Mouse (Mus musculus) limb, embryonic 14.5 days (tissue): ENCODE results near the gene Mroh8. TPM values are rescaled to one million over a fixed set of nuclear protein-coding genes. Genes with fewer than 3 reads are reported as not detected.

ENCODE experiments used
- ATAC-seq: fragments of 200-750 bp; cut with Nextera tagmentation; 2 replicates; pipeline ENCODE4 v1.8.0; 2017; ENCODE audit warnings: low read depth, moderate number of reproducible peaks, moderate TSS enrichment; ENCODE audit not compliant: low FRiP score
- DNase-seq: peaks from one replicate; pipeline ENCODE4 v3.0.0-alpha.2; 2015; ENCODE audit warnings: low spot score
- H3K27ac ChIP-seq: fragments of 300-500 bp; sonication (generic); replicated peaks from 2 replicates; pipeline ENCODE4 v1.5.1; 2014; ENCODE audit warnings: low read depth, mild to moderate bottlenecking, low read length, moderate library complexity, mixed read lengths
- H3K27me3 ChIP-seq: fragments of 300-500 bp; sonication (generic); 2 replicates; pipeline ENCODE4 v1.6.1; 2014; ENCODE audit warnings: low read length, mixed read lengths; ENCODE audit not compliant: control insufficient read depth, insufficient read depth
- H3K36me3 ChIP-seq: fragments of 300-500 bp; sonication (generic); 2 replicates; pipeline ENCODE4 v1.6.1; 2014; ENCODE audit warnings: mild to moderate bottlenecking, low read length, moderate library complexity, mixed read lengths; ENCODE audit not compliant: control insufficient read depth, insufficient read depth
- H3K4me1 ChIP-seq: fragments of 300-500 bp; sonication (generic); 2 replicates; pipeline ENCODE4 v1.6.1; 2014; ENCODE audit warnings: antibody characterized with exemption, low read length, mixed read lengths; ENCODE audit not compliant: control insufficient read depth, insufficient read depth
- H3K4me2 ChIP-seq: fragments of 300-500 bp; sonication (generic); replicated peaks from 2 replicates; pipeline ENCODE4 v1.6.1; 2014; ENCODE audit warnings: low read depth, mild to moderate bottlenecking, low read length, moderate library complexity; ENCODE audit not compliant: severe bottlenecking
- H3K4me3 ChIP-seq: fragments of 300-500 bp; sonication (generic); replicated peaks from 2 replicates; pipeline ENCODE4 v1.5.1; 2014; ENCODE audit warnings: low read length
- H3K9ac ChIP-seq: fragments of 300-500 bp; sonication (generic); 2 replicates; pipeline ENCODE4 v1.6.1; 2014; ENCODE audit warnings: mild to moderate bottlenecking, low read depth, low read length, moderate library complexity; ENCODE audit not compliant: severe bottlenecking
- H3K9me3 ChIP-seq: fragments of 300-500 bp; sonication (generic); 2 replicates; pipeline ENCODE4 v1.6.1; 2016; ENCODE audit warnings: low read length; ENCODE audit not compliant: control insufficient read depth
- POLR2A ChIP-seq: fragments of 200-500 bp; IDR thresholded peaks from 2 replicates; pipeline ENCODE4 v1.8.0; 2012; ENCODE audit warnings: inconsistent platforms, mild to moderate bottlenecking, moderate library complexity, borderline replicate concordance; ENCODE audit not compliant: insufficient read depth, insufficient read length; ENCODE audit errors: extremely low read depth
- WGBS: fragments of 180-500 bp; shearing (Covaris S2); extraction: QIAGEN DNeasy Blood & Tissue Kit; methylation state at CpG from one replicate; pipeline ENCODE4 v1.1.7; 2014; 5-methylcytosine and 5-hydroxymethylcytosine counted together
- polyA plus RNA-seq, 2 experiments: library from polyadenylated mRNA; depleted of rRNA in 1 of 2; stranded (reverse) in 1 of 2; unstranded in 1 of 2; fragments of >200 nt; fragmentation: Nextera tagmentation in 1 of 2; extraction: Ambion mirVana in 1 of 2; gene quantifications; 2 replicates each; pipeline versions ENCODE4 v1.2.1 to v1.2.3; 2012 to 2014

Mroh8 gene
- polyA plus RNA-seq, 2 experiments = 0.18 to 0.36 TPM

GRCm38 (mm10) chr2:157204366-157205218 is 74.8 kb downstream of the Mroh8 start, which contains the start of gene Rbl1:
Rbl1 (minus strand) TSS chr2:157204534.
- ATAC-seq (peak; percentile 90), DNase-seq (peak; percentile 96)
- H3K36me3 ChIP-seq = 0 out of 2 replicates have a peak, but pooled peaks cover 6% of the 10 kb centered on the region
- peak within 1 kb of the TSS; percentile 98 for H3K27ac ChIP-seq
- H3K4me2 ChIP-seq = peak within 1 kb of the TSS; percentile 57
- peak within 1 kb of the TSS; percentile 96 for H3K9ac ChIP-seq
- 2% methylated on average over 45 of the region's 73 CpGs for WGBS
- peak; percentile 94 for TF ChIP-seq POLR2A
- no peaks in the 10 kb centered on the region for H3K27me3 ChIP-seq
- H3K9me3 ChIP-seq = peaks cover 6% of the 10 kb centered on the region; the same call in 1 of the 2 replicates
- H3K4me1 ChIP-seq = 0 out of 2 replicates have a peak, but pooled peaks cover 2% of the 10 kb centered on the region
- peak within 1 kb of the TSS; percentile 68 for H3K4me3 ChIP-seq

GRCm38 (mm10) chr2:157203459-157204365 is 75.6 kb downstream of the Mroh8 start:
- H3K36me3 ChIP-seq = peaks cover 11% of the 10 kb centered on the region
- ATAC-seq (peak; percentile 92), DNase-seq (peak; percentile 74)
- peak overlapping the region; percentile 57 for H3K4me2 ChIP-seq
- peak overlapping the region; percentile 98 for H3K27ac ChIP-seq
- H3K9me3 ChIP-seq = peaks cover 6% of the 10 kb centered on the region; the same call in 1 of the 2 replicates
- 0 out of 2 replicates have a peak, but pooled peaks cover 2% of the 10 kb centered on the region for H3K4me1 ChIP-seq
- H3K27me3 ChIP-seq = no peaks in the 10 kb centered on the region
- H3K9ac ChIP-seq = peak overlapping the region; percentile 96
- peak overlapping the region; percentile 68 for H3K4me3 ChIP-seq
- WGBS = 1% methylated on average over 34 of the region's 49 CpGs
- no peak for TF ChIP-seq POLR2A

- TF ChIP-seq POLR2A = no peak
- H3K27ac ChIP-seq = no peak overlapping the region
- ATAC-seq (no peak), DNase-seq (no peak)
- peak overlapping the region; percentile 57 for H3K4me2 ChIP-seq
- H3K4me1 ChIP-seq = 0 out of 2 replicates have a peak, but pooled peaks cover 2% of the 10 kb centered on the region
- H3K36me3 ChIP-seq = peaks cover 14% of the 10 kb centered on the region
- H3K4me3 ChIP-seq = peak overlapping the region; percentile 68; the same call in 1 of the 2 replicates
- no peaks in the 10 kb centered on the region for H3K27me3 ChIP-seq
- H3K9me3 ChIP-seq = peaks cover 6% of the 10 kb centered on the region; the same call in 1 of the 2 replicates
- no peak overlapping the region for H3K9ac ChIP-seq
Observed at GRCm38 (mm10) chr2:157203026-157203425, 76.3 kb downstream of the Mroh8 start.

- Histone ChIP-seq H3K27me3 (no peaks in the 10 kb centered on the region), H3K4me2 (no peak overlapping the region), H3K9me3 (peaks cover under 1% of the 10 kb centered on the region; the same call in 1 of the 2 replicates), H3K36me3 (peaks cover 17% of the 10 kb centered on the region), H3K27ac (no peak overlapping the region), H3K9ac (no peak overlapping the region), H3K4me1 (0 out of 2 replicates have a peak, but pooled peaks cover 2% of the 10 kb centered on the region), H3K4me3 (no peak overlapping the region)
- no peak for TF ChIP-seq POLR2A
- ATAC-seq (no peak), DNase-seq (no peak)
- 74% methylated on average over 6 of the region's 6 CpGs for WGBS
Observed at GRCm38 (mm10) chr2:157202361-157202760, 77.0 kb downstream of the Mroh8 start.
